Mouse (Mus musculus): ENCODE measurements around the gene Ankrd33. TPM values are rescaled to one million over a fixed set of nuclear protein-coding genes. Genes with fewer than 3 reads are reported as not detected.

Gene Ankrd33
- 0.10 TPM in 1 of 2 replicates, not detected in the other for polyA plus RNA-seq (2016; fragmentation: Nextera tagmentation; extraction: Ambion mirVana)

GRCm38 (mm10) chr15:101115511-101116110 is at the start of gene Ankrd33:
TSS of gene Ankrd33 (plus strand) at chr15:101115755.
- H3K36me3 ChIP-seq (replicated peaks), result no peaks in the 10 kb centered on the region
- WGBS, result 80% methylated on average over 5 of the region's 5 CpGs
- H3K27me3 ChIP-seq (replicated peaks; ENCODE audit: low read depth, poor library complexity, severe bottlenecking), result peaks cover 13% of the 10 kb centered on the region; the same call in 1 of the 2 replicates
- H3K27ac ChIP-seq (replicated peaks), result no peak within 1 kb of the TSS
- DNase-seq (ENCODE audit: low spot score), result no peak
- H3K9me3 ChIP-seq, result peaks cover 3% of the 10 kb centered on the region; the same call in 1 of the 2 replicates
- peaks cover 23% of the 10 kb centered on the region for H3K4me1 ChIP-seq
- H3K4me3 ChIP-seq, result no peak within 1 kb of the TSS

DNA sequence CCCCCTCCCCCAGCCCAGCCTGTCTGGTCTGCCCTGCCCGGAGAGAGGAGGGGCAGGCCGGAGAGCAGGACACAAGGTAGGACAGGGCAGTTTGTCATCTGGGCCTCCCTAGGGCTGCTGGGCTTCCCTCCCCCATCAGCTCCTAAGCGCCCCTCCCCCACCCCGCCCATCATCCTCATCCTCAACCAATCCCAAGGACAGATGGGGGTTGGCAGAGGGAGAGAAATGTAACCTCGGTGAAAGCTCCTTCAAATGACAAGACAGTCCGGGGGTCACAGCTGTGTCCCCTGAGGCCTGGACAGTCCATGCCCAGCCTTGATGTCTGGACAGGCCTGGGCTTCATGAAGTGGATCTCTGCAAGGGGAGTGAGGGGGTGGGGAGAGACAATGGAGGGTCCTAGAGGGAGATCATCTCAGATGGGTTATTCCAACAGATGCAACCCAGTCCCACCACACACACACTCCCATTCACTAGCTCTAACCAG is 49.1 kb upstream of the Ankrd33 start:
- 7% methylated on average over 6 of the region's 6 CpGs for WGBS
- Histone ChIP-seq H3K27me3 (replicated peaks; ENCODE audit: low read depth, poor library complexity, severe bottlenecking) (no peaks in the 10 kb centered on the region), H3K9me3 (no peaks in the 10 kb centered on the region), H3K36me3 (replicated peaks) (peaks cover 43% of the 10 kb centered on the region), H3K4me1 (peaks cover 99% of the 10 kb centered on the region), H3K27ac (replicated peaks) (peak overlapping the region; percentile 84), H3K4me3 (peak overlapping the region; percentile 39; the same call in 1 of the 2 replicates)
- peak; percentile 63 for DNase-seq (ENCODE audit: low spot score)

DNA sequence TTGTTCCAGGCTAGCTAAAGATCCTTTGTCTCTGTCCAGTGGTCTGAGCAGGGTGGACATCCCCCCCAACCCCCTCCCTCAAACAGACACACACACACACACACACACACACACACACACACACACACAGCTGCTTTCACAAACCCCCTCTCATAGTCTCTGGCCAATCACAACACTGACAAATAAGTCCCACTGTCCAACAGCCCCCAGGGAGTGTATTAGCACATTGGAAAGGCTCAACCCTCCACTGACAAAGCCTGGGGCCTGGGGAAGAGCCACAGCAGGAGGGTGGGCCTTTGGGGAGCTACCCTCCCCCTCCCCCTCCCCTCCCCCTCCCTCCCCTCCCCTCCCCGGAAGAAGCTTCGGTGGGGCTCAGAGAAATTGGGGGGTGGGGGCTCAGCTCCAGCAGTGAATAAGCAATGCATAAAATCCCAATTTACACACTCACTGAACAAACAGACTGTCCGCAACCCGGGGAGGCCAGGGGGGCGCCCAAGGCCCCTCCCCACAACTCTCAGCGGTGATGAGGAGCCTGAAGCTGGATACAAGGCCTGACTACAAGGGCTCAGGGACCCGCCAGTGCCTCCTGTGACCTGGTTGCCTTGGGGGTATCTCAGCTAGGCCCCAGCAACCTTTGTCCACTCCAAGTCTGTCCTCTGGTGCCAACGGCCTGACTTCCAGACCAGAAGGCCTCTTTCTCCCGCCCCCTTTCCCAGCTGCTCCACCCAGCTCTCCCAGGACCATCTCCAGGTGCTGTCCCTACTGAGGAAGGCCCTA is 48.4 kb upstream of the Ankrd33 start:
- peak overlapping the region; percentile 39 for H3K4me3 ChIP-seq

GRCm38 (mm10) chr15:101068029-101068428 is 47.5 kb upstream of the Ankrd33 start:
- Histone ChIP-seq H3K4me1 (peaks cover 100% of the 10 kb centered on the region), H3K9me3 (no peaks in the 10 kb centered on the region), H3K27ac (replicated peaks) (no peak overlapping the region; the same call in 1 of the 2 replicates), H3K27me3 (replicated peaks; ENCODE audit: low read depth, poor library complexity, severe bottlenecking) (no peaks in the 10 kb centered on the region), H3K4me3 (no peak overlapping the region), H3K36me3 (replicated peaks) (peaks cover 48% of the 10 kb centered on the region)
- DNase-seq (ENCODE audit: low spot score), result no peak
- WGBS, result 40% methylated on average over 3 of the region's 3 CpGs

More for the DNA sequence above, 48.4 kb upstream of the Ankrd33 start:
- Histone ChIP-seq H3K9me3 (no peaks in the 10 kb centered on the region), H3K27ac (replicated peaks) (peak overlapping the region; percentile 84), H3K36me3 (replicated peaks) (peaks cover 43% of the 10 kb centered on the region), H3K27me3 (replicated peaks; ENCODE audit: low read depth, poor library complexity, severe bottlenecking) (no peaks in the 10 kb centered on the region), H3K4me1 (peaks cover 100% of the 10 kb centered on the region)
- no peak for DNase-seq (ENCODE audit: low spot score)
- 11% methylated on average over 7 of the region's 9 CpGs for WGBS

GRCm38 (mm10) chr15:101068671-101069070 is 46.9 kb upstream of the Ankrd33 start:
- Histone ChIP-seq H3K4me3 (no peak overlapping the region), H3K9me3 (no peaks in the 10 kb centered on the region), H3K36me3 (replicated peaks) (peaks cover 48% of the 10 kb centered on the region), H3K27me3 (replicated peaks; ENCODE audit: low read depth, poor library complexity, severe bottlenecking) (no peaks in the 10 kb centered on the region), H3K27ac (replicated peaks) (peak overlapping the region; percentile 79), H3K4me1 (peaks cover 100% of the 10 kb centered on the region)
- no peak for DNase-seq (ENCODE audit: low spot score)
- WGBS, result 62% methylated on average over 4 of the region's 4 CpGs

DNA sequence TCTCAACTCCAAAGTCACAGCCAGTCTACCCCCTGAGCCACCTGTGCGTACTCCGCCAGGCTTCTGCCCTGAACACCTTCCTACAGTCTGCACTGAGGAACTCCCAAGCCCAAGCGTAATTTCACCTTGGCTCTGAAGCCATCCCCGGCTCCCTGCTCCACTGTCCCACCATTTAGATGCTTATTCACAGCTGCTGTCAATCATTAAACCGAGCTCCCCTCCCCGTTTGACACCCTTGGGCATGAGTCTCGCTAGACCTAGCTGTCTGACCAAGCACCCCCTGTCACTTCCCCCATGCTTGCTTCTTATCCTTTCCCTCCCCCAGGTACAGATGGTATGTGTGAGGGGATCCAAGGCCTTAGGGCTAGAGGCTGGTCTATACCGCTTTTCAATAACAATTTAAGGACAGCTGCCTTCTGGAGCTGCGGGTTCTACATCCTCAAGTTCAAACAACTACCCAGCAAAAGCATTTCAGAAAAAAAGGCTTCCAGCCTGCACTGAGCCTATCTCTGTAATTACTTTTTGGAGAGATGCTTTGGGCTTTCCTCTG is 45.8 kb upstream of the Ankrd33 start:
- H3K27me3 ChIP-seq (replicated peaks; ENCODE audit: low read depth, poor library complexity, severe bottlenecking), result no peaks in the 10 kb centered on the region
- H3K27ac ChIP-seq (replicated peaks), result peak overlapping the region; percentile 79
- H3K4me1 ChIP-seq, result peaks cover 99% of the 10 kb centered on the region
- WGBS, result 50% methylated on average over 9 of the region's 9 CpGs
- H3K36me3 ChIP-seq (replicated peaks), result peaks cover 48% of the 10 kb centered on the region
- H3K4me3 ChIP-seq, result 0 out of 2 replicates have a peak overlapping the region, but pooled peaks have one; percentile 35
- H3K9me3 ChIP-seq, result no peaks in the 10 kb centered on the region
- no peak for DNase-seq (ENCODE audit: low spot score)

DNA sequence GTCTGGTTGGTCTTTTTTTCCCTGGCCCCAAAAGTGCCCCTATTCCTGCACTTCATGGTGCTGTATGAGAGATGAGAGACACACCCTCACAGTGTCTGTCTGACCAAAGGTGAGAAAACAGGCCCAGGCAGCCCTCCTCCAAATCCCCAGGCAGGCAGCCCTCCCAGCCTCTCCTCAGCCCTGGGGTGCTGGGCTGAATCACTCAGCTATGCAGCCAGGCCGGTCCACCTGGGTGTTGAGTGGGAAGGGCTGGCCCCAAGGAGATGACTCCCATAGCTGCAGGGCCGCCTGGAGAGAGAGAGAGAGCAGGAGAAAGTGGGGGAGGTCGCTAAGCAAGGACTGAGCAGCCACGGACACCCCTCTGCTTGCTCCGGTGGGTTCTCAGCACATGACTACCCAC is 44.8 kb upstream of the Ankrd33 start:
- no peaks in the 10 kb centered on the region for H3K27me3 ChIP-seq (replicated peaks; ENCODE audit: low read depth, poor library complexity, severe bottlenecking)
- peaks cover 42% of the 10 kb centered on the region for H3K36me3 ChIP-seq (replicated peaks)
- H3K27ac ChIP-seq (replicated peaks), result peak overlapping the region; percentile 79
- peak; percentile 63 for DNase-seq (ENCODE audit: low spot score)
- WGBS, result 23% methylated on average over 5 of the region's 5 CpGs
- H3K4me1 ChIP-seq, result peaks cover 99% of the 10 kb centered on the region
- peak overlapping the region; percentile 35; the same call in 1 of the 2 replicates for H3K4me3 ChIP-seq
- no peaks in the 10 kb centered on the region for H3K9me3 ChIP-seq

- H3K4me1 ChIP-seq, result peaks cover 97% of the 10 kb centered on the region
- H3K4me3 ChIP-seq, result no peak overlapping the region
- no peak overlapping the region for H3K27ac ChIP-seq (replicated peaks)
- no peaks in the 10 kb centered on the region for H3K9me3 ChIP-seq
- 66% methylated on average over 2 of the region's 2 CpGs for whole genome bisulfite sequencing
- no peaks in the 10 kb centered on the region for H3K27me3 ChIP-seq (replicated peaks; ENCODE audit: low read depth, poor library complexity, severe bottlenecking)
- peaks cover 31% of the 10 kb centered on the region for H3K36me3 ChIP-seq (replicated peaks)
- no peak for DNase-seq (ENCODE audit: low spot score)
These were observed 42.8 kb upstream of the Ankrd33 start for GRCm38 (mm10) chr15:101072736-101073135.

DNA sequence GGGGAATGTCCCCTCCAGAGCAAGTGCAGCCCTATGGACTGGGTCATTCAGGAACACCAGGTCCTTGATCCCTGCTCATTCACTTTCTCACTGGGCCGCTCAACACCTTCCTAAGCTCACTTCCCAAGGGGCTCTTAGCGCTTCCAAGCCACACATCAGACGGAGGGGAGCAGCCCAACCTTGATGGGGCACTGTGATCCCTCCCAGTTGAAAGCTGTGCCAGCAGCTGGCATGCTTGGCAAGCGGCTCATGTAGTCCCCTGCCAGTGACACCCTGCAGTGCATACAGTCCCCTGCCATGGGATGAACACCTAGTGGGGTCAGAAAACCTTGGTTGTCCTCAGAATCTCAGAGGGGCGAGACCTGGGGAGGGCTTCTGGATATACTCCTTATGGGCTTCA is 41.5 kb upstream of the Ankrd33 start:
- no peak for DNase-seq (ENCODE audit: low spot score)
- H3K4me3 ChIP-seq, result no peak overlapping the region
- H3K4me1 ChIP-seq, result peaks cover 95% of the 10 kb centered on the region
- H3K27me3 ChIP-seq (replicated peaks; ENCODE audit: low read depth, poor library complexity, severe bottlenecking), result no peaks in the 10 kb centered on the region
- H3K36me3 ChIP-seq (replicated peaks), result peaks cover 24% of the 10 kb centered on the region
- no peak overlapping the region; the same call in 1 of the 2 replicates for H3K27ac ChIP-seq (replicated peaks)
- WGBS, result 89% methylated on average over 5 of the region's 5 CpGs
- H3K9me3 ChIP-seq, result no peaks in the 10 kb centered on the region

DNA sequence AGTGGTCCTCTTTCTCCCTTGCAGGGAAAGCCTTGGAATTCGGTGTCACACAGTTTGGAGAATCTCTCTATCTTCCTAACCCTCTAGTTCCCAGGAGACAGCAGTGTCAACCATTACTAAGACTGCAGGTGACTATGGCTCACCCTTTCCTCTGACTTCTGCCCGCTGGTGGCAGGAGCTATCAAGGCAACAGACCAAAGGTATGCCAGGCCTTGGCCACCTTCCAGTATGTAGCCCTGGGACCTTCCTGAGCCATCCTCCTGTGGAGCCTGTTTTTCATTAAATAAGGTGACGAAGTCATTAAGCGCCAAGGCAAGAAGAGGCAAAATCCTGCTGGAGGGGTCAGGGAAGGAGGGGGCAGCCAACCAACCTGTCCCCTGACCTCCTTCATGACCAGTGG is 40.4 kb upstream of the Ankrd33 start:
- H3K36me3 ChIP-seq (replicated peaks), result peaks cover 24% of the 10 kb centered on the region
- 47% methylated on average over 4 of the region's 4 CpGs for WGBS
- H3K27me3 ChIP-seq (replicated peaks; ENCODE audit: low read depth, poor library complexity, severe bottlenecking), result no peaks in the 10 kb centered on the region
- DNase-seq (ENCODE audit: low spot score), result no peak
- peaks cover 95% of the 10 kb centered on the region for H3K4me1 ChIP-seq
- no peaks in the 10 kb centered on the region for H3K9me3 ChIP-seq
- peak overlapping the region; percentile 99 for H3K27ac ChIP-seq (replicated peaks)
- peak overlapping the region; percentile 99 for H3K4me3 ChIP-seq

DNA sequence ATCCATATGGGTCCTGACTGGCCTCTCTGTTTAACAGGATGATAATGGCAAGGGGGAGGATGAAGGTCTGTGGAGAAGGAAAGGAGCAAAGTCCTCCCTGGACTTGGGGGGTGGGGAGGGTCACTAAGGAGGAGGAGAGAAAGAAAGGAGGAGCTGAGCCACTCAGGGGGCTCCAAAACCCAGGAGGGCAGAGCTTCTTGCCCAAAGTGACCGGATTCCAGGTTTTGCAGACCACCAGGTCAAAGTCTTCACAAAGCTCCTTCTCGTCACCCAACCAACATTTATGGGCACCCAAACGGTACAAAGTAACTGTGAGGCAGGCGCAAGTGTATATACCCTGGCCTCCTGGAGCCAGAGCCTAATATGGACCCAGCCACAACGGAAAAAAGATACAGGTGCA is 39.9 kb upstream of the Ankrd33 start:
- WGBS, result 26% methylated on average over 5 of the region's 5 CpGs
- H3K4me1 ChIP-seq, result peaks cover 95% of the 10 kb centered on the region

More for the DNA sequence above, 39.9 kb upstream of the Ankrd33 start:
- Histone ChIP-seq H3K4me3 (peak overlapping the region; percentile 99), H3K36me3 (replicated peaks) (peaks cover 24% of the 10 kb centered on the region), H3K27ac (replicated peaks) (peak overlapping the region; percentile 99), H3K9me3 (no peaks in the 10 kb centered on the region), H3K27me3 (replicated peaks; ENCODE audit: low read depth, poor library complexity, severe bottlenecking) (no peaks in the 10 kb centered on the region)
- DNase-seq (ENCODE audit: low spot score), result peak; percentile 46

Data from embryonic facial prominence, embryonic 10.5 days (tissue).